Mouse (Mus musculus): ENCODE results near the gene Gjd3. TPM values are rescaled to one million over a fixed set of nuclear protein-coding genes. Genes with fewer than 3 reads are reported as not detected.

The Gjd3 gene
- polyA plus RNA-seq (2012; ENCODE audit: low replicate concordance): 0.40 TPM in 1 of 2 replicates, not detected in the other

DNA sequence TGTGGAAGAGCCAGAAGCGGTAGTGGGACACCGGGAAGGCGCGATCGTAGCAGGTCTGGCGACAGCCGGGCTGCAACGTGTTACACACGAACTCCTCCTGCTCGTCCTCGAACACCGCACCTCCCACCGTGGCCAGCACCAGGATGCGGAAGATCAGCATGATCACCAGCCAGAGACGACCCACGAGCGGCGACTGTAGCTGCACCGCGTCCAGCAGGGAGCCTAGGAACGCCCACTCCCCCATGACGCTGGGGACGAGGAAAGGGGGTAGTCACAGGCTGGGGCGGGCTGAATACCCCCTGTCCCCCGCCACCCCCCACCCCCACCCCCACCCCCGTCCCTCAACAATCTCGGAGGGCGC is at the start of gene Gjd3:
Gene Gjd3 (minus strand): TSS at position 244 of the 361 bp plus-strand sequence.

GRCm38 (mm10) chr11:99023500-99024467 is 41.0 kb upstream of the Gjd3 start, which contains the start of gene Top2a:
Gene Top2a, minus strand, starts transcription at chr11:99024189.

Other genes with a start within 250 kb of the Gjd3 start
- 14.2 and 27.2 TPM in 2 replicates for gene Thra, start 242.4 kb downstream of the Gjd3 start, polyA plus RNA-seq (2012; ENCODE audit: low replicate concordance)
- 4.5 and 4.7 TPM in 2 replicates for gene Nr1d1, start 207.7 kb downstream of the Gjd3 start, polyA plus RNA-seq (2012; ENCODE audit: low replicate concordance)
- 57.1 and 163 TPM in 2 replicates for gene Msl1, start 187.5 kb downstream of the Gjd3 start, polyA plus RNA-seq (2012; ENCODE audit: low replicate concordance)
- gene Casc3, start 178.1 kb downstream of the Gjd3 start, polyA plus RNA-seq (2012; ENCODE audit: low replicate concordance): 42.9 and 45.2 TPM in 2 replicates
- gene Rapgefl1, start 146.2 kb downstream of the Gjd3 start, polyA plus RNA-seq (2012; ENCODE audit: low replicate concordance): 1.3 and 3.6 TPM in 2 replicates
- gene Wipf2, start 119.4 kb downstream of the Gjd3 start, polyA plus RNA-seq (2012; ENCODE audit: low replicate concordance): 50.0 and 56.4 TPM in 2 replicates
- gene Cdc6, start 75.2 kb downstream of the Gjd3 start, polyA plus RNA-seq (2012; ENCODE audit: low replicate concordance): 0.40 and 0.89 TPM in 2 replicates
- gene Rara, start 55.2 kb downstream of the Gjd3 start, polyA plus RNA-seq (2012; ENCODE audit: low replicate concordance): 162 and 425 TPM in 2 replicates
- 1.2 and 20.8 TPM in 2 replicates for gene Top2a, start 41.2 kb upstream of the Gjd3 start, polyA plus RNA-seq (2012; ENCODE audit: low replicate concordance)
- 197 and 283 TPM in 2 replicates for gene Igfbp4, start 58.2 kb upstream of the Gjd3 start, polyA plus RNA-seq (2012; ENCODE audit: low replicate concordance)
- gene Tns4, start 106.3 kb upstream of the Gjd3 start, polyA plus RNA-seq (2012; ENCODE audit: low replicate concordance): 0.48 and 1.1 TPM in 2 replicates
- 52.0 and 79.1 TPM in 2 replicates for gene Ccr7, start 172.1 kb upstream of the Gjd3 start, polyA plus RNA-seq (2012; ENCODE audit: low replicate concordance)
- gene Smarce1, start 248.0 kb upstream of the Gjd3 start, polyA plus RNA-seq (2012; ENCODE audit: low replicate concordance): 176 and 278 TPM in 2 replicates